Mouse (Mus musculus) heart, embryonic 15.5 days (tissue): ENCODE measurements around the gene Crat. TPM values are rescaled to one million over a fixed set of nuclear protein-coding genes. Genes with fewer than 3 reads are reported as not detected.
A peak's percentile ranks its signal among the peaks of the same experiment; 100 is the strongest.

Source experiments
- ATAC-seq: fragments of 200-750 bp; cut with Nextera tagmentation; replicated peaks from 2 replicates; pipeline ENCODE4 v1.8.0; 2017; ENCODE audit warnings: low read depth, moderate TSS enrichment; ENCODE audit not compliant: insufficient number of reproducible peaks, insufficient read depth, low FRiP score
- H3K27ac ChIP-seq: fragments of 300-500 bp; sonication (generic); 2 replicates; pipeline ENCODE4 v1.5.1; 2015; ENCODE audit warnings: mild to moderate bottlenecking, inconsistent platforms
- H3K27me3 ChIP-seq: fragments of 300-500 bp; sonication (generic); 2 replicates; pipeline ENCODE4 v1.6.1; 2015; ENCODE audit warnings: inconsistent platforms
- H3K36me3 ChIP-seq: fragments of 300-500 bp; sonication (generic); 2 replicates; pipeline ENCODE4 v1.6.1; 2015; ENCODE audit warnings: mild to moderate bottlenecking, inconsistent platforms
- H3K4me1 ChIP-seq: fragments of 300-500 bp; sonication (generic); replicated peaks from 2 replicates; pipeline ENCODE4 v1.6.1; 2015; ENCODE audit warnings: inconsistent platforms
- H3K4me2 ChIP-seq: fragments of 300-500 bp; sonication (generic); 2 replicates; pipeline ENCODE4 v1.6.1; 2015; ENCODE audit warnings: inconsistent platforms, mild to moderate bottlenecking, moderate library complexity
- H3K4me3 ChIP-seq: fragments of 300-500 bp; sonication (generic); 2 replicates; pipeline ENCODE4 v1.5.1; 2015; ENCODE audit warnings: mild to moderate bottlenecking, inconsistent platforms
- H3K9ac ChIP-seq: fragments of 300-500 bp; sonication (generic); 2 replicates; pipeline ENCODE4 v1.6.1; 2015; ENCODE audit warnings: mild to moderate bottlenecking, inconsistent platforms
- H3K9me3 ChIP-seq: fragments of 300-500 bp; sonication (generic); replicated peaks from 2 replicates; pipeline ENCODE4 v1.6.1; 2016; ENCODE audit warnings: inconsistent platforms
- WGBS: fragments of 180-500 bp; shearing (Covaris S2); methylation state at CpG from one replicate; pipeline ENCODE4 v1.1.7; 2015; ENCODE audit warnings: mixed read lengths; 5-methylcytosine and 5-hydroxymethylcytosine counted together
- polyA plus RNA-seq: library from polyadenylated mRNA; unstranded; fragments of >200 nt; fragmentation: Nextera tagmentation; extraction: Ambion mirVana; gene quantifications from 2 replicates; pipeline ENCODE4 v1.2.1, GENCODE M21; 2015

Crat gene
- polyA plus RNA-seq, 1 experiment from 2014 or later, result 109 TPM

DNA sequence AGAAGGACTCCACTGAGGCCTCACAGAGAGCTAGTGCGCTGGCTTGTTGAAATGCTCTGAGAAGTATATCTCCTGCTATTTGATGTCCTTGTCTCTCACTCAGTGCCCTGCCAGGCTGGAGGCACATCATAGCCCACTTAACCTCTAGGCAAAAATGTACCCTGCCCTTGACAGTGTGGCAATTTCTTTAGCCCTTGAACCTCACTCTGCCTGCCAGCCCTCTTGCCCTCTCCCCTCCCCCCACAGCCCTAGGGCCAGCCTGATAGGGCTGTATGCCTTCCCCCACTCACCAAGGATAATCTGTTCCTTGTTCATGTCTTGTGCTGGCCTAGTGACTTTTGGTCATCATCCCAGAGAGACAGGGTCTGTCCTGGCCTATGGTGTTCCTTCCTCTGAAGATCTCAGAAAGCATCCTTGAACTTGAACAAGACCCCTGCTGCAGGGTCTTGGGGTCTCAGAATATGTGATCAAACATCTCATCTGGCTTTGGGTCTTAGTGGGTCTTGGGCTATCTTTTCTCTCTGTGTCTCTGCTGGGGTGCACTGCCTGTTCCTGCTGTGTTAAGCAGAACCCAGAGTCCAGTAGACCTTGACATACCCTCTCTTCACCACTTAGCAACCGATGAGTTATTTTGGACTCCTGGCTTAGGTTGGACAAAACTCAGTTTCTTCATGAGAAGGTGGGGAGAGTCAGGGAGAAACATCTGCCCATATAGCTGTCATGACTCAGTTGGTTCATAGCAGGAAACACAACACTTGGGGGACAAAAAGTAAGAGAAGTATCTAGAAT is 50.1 kb downstream of the Crat start:
- ATAC-seq, result no peak
- Histone ChIP-seq H3K4me2 (peak overlapping the region; percentile 78), H3K9ac (peak overlapping the region; percentile 93), H3K36me3 (peaks cover 35% of the 10 kb centered on the region), H3K27ac (peak overlapping the region; percentile 86), H3K4me3 (peak overlapping the region; percentile 93), H3K27me3 (no peaks in the 10 kb centered on the region), H3K4me1 (peaks cover 27% of the 10 kb centered on the region), H3K9me3 (no peaks in the 10 kb centered on the region)
- WGBS, result 62% methylated on average over 2 of the region's 2 CpGs

DNA sequence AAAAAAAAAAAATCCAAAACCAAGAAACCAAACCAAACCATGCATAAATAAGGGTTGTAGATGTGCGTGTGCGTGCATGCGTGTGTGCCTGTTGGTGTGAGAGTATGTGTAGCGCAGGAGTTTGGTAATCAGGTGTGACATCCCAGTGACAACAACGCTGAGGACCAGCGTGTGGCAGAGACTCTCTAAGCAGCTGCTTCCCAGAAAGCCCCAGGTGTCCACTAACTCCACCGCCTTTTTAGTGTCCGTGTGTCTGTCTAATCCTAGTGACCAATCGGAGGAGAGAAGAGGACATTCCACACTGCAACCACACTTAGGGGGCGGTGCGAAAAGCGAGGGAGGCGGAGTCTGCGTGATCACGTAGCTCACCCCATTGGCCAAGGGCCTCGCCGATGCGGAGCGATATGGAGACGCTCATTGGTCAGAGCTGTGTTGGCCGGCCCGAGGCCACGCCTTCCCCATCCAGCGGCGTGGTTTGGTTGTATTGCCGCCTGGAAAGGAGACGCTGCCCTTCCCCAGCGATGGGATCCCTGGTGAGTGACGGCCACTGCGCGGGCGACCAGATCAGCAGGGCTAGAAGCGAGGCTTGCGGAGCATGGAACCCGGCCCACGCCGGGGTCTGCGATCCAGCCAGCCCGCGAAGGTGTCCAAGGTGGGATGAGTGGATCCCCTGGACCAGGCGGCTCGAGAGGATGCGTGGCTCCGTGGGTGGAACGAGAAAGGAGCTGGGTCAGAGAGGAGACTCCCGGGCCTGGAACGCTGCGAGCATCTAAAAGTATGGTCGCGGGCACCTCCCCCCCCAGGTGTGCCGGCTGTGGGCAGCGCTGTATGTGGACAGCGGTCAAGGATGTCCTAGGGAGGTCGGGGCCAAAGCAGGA is 51.6 kb downstream of the Crat start, which contains the start of gene Miga2:
Gene Miga2, plus strand, starts transcription at position 461 of the 878 bp plus-strand sequence.
- Histone ChIP-seq H3K9ac (peak within 1 kb of the TSS; percentile 93), H3K4me2 (peak within 1 kb of the TSS; percentile 78), H3K4me1 (peaks cover 31% of the 10 kb centered on the region), H3K9me3 (no peaks in the 10 kb centered on the region), H3K27me3 (no peaks in the 10 kb centered on the region), H3K36me3 (peaks cover 21% of the 10 kb centered on the region), H3K27ac (peak within 1 kb of the TSS; percentile 86), H3K4me3 (peak within 1 kb of the TSS; percentile 93)
- under 1% methylated on average over 54 of the region's 54 CpGs for WGBS
- ATAC-seq, result peak; percentile 99

DNA sequence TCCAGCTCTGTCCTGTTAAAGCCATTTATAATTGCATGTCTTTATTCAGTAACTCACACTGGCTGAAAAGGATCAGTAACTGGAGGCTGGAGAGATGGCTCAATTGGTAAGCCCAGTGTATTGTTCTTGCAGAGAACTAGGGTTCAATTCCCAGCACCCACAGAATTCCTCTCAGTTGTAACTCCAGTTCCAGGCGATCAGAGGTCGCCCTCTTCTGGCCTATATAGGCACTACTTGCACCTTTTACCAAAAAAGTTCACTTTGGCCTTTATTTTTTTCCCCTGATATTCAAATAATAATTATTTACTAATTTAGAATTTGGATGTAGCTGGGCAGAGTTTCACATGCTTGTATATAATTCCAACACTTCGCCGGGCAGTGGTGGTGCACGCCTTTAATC is 52.7 kb downstream of the Crat start:
- Histone ChIP-seq H3K9ac (no peak overlapping the region), H3K9me3 (no peaks in the 10 kb centered on the region)
- WGBS, result 72% methylated on average over 5 of the region's 5 CpGs

DNA sequence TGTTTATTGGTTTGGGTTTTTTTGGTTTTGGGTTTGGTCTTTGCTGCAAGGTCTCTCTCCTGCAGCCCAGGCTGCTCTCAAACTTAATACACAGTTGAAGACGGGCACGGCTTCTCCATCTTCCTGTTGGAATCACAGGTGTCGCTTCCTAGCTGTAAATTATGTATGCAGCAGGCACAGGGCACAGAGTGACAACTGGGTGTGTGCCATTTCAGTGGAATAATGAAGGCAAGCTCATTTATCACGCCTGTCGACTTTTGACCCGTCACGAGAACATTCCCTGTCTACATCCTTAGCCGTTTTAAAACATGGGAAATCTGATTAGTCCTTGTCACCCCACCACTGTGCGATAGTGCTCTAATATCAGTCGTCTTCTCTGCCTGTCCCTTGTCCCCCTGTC is 55.0 kb downstream of the Crat start:
- WGBS, result 75% methylated on average over 10 of the region's 10 CpGs

More for the DNA sequence above, 52.7 kb downstream of the Crat start:
- Histone ChIP-seq H3K4me1 (peaks cover 41% of the 10 kb centered on the region), H3K27me3 (no peaks in the 10 kb centered on the region), H3K27ac (no peak overlapping the region), H3K4me2 (no peak overlapping the region), H3K36me3 (peaks cover 9% of the 10 kb centered on the region), H3K4me3 (no peak overlapping the region)
- no peak for ATAC-seq

DNA sequence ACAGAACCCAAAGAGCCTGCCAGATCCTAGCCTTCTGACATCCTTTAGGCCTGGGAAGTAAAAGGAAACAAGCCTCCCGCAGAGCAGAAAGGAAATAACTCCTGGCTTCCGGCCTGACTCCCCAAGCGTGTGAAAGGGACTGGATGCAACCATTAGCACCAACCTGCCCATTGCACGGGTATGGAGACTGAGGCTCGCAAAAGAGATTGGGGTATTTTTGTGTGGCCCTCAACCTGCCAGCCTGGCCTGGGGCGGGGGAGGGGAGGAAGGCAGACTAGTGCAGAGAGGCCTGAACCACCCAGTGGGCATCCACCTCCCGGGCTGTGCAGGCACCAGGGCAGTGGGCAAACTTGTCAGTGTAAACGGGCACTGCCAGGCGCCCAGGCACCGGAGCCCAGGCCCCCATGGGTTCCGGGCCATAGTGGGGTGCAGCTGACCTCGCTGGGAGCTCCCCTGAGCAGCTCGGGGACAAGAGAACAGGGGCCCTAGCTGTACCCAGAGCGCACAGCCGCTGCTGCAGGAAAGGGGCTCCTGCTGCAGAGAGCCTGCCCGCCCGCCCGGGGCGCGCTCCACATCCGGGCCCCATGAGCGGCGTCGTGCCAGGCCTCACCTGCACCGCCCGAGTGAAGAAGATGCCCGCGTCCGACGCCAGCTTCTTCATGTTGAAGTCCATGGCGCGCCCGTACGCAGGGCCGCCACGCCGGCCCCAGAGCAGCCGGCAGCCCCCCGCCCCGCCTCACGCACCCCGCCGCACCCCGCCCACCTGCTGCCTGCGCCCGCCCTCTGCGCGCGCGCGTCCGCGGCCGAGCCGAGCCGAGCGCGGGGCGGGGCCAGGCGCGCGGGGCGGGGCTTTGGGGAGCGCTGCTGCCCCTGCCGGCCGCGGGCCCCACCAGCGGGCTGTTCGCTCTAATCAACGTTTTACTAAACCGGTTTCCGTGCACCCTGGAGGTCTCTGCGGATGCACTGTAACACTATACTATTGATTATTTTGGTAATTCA is 56.8 kb downstream of the Crat start, which contains the start of gene Sh3glb2:
Gene Sh3glb2, minus strand, starts transcription at position 805 of the 999 bp plus-strand sequence.
- WGBS, result 2% methylated on average over 54 of the region's 73 CpGs
- H3K9me3 ChIP-seq, result no peaks in the 10 kb centered on the region
- H3K4me2 ChIP-seq, result peak within 1 kb of the TSS; percentile 96
- peak within 1 kb of the TSS; percentile 84 for H3K9ac ChIP-seq
- H3K4me1 ChIP-seq, result peaks cover 41% of the 10 kb centered on the region
- H3K4me3 ChIP-seq, result peak within 1 kb of the TSS; percentile 89
- peak within 1 kb of the TSS; percentile 92 for H3K27ac ChIP-seq
- H3K27me3 ChIP-seq, result no peaks in the 10 kb centered on the region
- peaks cover 8% of the 10 kb centered on the region; the same call in 1 of the 2 replicates for H3K36me3 ChIP-seq
- ATAC-seq, result peak; percentile 63

More for the DNA sequence above, 55.0 kb downstream of the Crat start:
- H3K9ac ChIP-seq, result no peak overlapping the region
- H3K4me2 ChIP-seq, result no peak overlapping the region
- H3K27ac ChIP-seq, result no peak overlapping the region
- no peaks in the 10 kb centered on the region for H3K9me3 ChIP-seq
- peaks cover 47% of the 10 kb centered on the region for H3K4me1 ChIP-seq
- H3K4me3 ChIP-seq, result no peak overlapping the region
- no peaks in the 10 kb centered on the region for H3K36me3 ChIP-seq
- no peak for ATAC-seq
- H3K27me3 ChIP-seq, result no peaks in the 10 kb centered on the region

DNA sequence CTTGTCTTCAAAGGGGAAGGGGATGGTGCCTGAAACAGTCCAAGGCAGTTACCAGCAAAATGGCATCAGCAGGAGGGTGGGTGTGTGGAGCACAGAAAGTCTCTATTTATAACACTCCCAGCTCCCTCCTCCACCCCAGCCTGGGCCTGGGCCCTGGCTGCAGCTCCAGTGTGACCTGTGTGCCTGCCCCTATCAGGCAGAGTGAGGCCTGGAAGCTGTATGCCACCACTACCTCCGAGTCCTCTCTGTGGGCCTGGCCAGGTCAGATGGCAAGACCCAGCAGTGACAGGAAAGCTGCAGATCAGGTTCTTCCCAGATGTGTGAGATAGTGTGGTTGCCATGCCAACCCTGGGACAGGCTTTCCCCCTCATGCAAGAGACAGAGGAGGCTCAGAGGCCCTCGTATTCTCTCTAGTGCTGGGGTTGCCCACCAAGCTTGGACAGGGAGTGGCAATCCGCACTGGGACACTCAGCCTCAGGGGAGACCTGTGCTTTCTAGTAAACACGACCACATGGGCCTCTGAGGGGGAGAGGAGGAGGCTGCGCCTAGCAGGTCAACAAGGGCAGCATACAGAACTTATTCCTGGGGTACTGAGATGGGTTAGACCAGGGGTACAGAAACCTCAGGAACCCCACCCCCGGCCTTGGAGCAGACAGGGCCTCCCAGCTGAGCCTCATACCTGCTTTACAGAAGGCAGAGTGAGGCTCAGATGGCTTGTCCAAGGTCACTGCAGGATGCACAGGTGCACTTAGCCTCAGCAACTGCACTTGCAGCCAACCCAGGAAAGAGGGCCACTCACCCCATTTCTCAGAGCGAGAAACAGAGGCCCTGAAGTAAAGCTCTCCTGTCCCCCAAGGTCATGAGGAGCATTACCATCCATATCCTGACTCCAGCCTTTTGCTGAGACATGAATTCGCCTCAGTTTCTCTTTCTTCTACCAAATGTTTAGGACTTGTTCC is 57.8 kb downstream of the Crat start:
- 41% methylated on average over 8 of the region's 8 CpGs for WGBS
- peak overlapping the region; percentile 96 for H3K4me2 ChIP-seq
- H3K27ac ChIP-seq, result peak overlapping the region; percentile 92
- peaks cover 41% of the 10 kb centered on the region for H3K4me1 ChIP-seq
- no peaks in the 10 kb centered on the region for H3K27me3 ChIP-seq
- H3K4me3 ChIP-seq, result peak overlapping the region; percentile 89
- peak overlapping the region; percentile 84 for H3K9ac ChIP-seq
- ATAC-seq, result 0 out of 2 replicates have a peak, but pooled peaks have one; percentile 23
- H3K36me3 ChIP-seq, result peaks cover 14% of the 10 kb centered on the region; the same call in 1 of the 2 replicates
- H3K9me3 ChIP-seq, result no peaks in the 10 kb centered on the region

DNA sequence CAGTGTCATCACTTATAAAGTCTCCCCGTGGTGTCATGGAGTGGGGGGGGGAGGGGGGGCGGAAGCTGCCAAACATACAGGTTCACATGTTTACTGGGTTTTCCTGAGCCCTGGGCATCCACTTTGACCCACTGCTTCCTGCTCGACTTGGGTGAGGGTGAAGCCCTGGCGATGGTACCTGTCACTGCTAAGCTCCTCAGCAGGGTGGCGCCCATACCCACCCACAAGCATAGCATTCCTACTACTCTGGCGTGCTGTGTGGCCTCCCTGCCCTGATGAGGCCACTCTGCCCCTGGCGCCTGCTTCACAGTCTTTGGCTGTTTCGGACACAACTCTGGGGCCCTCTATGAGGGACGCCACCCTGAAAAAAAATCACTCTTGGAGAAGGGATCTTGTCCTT is 58.7 kb downstream of the Crat start:
- 49% methylated on average over 9 of the region's 9 CpGs for WGBS
- Histone ChIP-seq H3K4me1 (peaks cover 41% of the 10 kb centered on the region), H3K9me3 (no peaks in the 10 kb centered on the region), H3K4me3 (peak overlapping the region; percentile 89; the same call in 1 of the 2 replicates), H3K9ac (peak overlapping the region; percentile 84), H3K36me3 (peaks cover 19% of the 10 kb centered on the region; the same call in 1 of the 2 replicates), H3K27ac (peak overlapping the region; percentile 92), H3K4me2 (peak overlapping the region; percentile 96), H3K27me3 (no peaks in the 10 kb centered on the region)
- no peak for ATAC-seq

DNA sequence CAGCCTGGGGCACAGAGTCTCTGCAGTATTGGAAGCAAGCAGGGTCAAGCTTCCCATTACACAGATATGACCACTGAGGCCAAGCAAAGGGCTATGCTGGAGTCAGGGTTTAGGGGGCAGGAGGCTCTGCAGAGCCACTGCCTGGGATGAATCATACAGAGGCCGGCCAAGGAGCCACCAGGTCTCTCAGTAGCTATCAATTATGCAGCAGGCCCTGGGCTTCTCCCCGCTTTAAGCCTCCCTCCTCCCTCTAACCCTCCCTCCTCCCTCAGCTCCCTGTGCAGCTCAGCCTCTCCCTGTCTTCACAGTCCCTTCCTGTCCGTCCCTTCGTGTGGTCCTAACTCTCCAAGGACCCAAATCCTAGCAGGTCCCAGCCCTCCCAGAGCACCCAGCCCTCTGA is 59.3 kb downstream of the Crat start:
- H3K36me3 ChIP-seq, result peaks cover 19% of the 10 kb centered on the region; the same call in 1 of the 2 replicates
- no peak overlapping the region for H3K4me3 ChIP-seq
- H3K4me2 ChIP-seq, result 0 out of 2 replicates have a peak overlapping the region, but pooled peaks have one; percentile 9
- peaks cover 41% of the 10 kb centered on the region for H3K4me1 ChIP-seq
- 41% methylated on average over 4 of the region's 4 CpGs for WGBS
- no peak for ATAC-seq
- H3K27ac ChIP-seq, result peak overlapping the region; percentile 92
- H3K9me3 ChIP-seq, result no peaks in the 10 kb centered on the region
- H3K27me3 ChIP-seq, result no peaks in the 10 kb centered on the region
- H3K9ac ChIP-seq, result 0 out of 2 replicates have a peak overlapping the region, but pooled peaks have one; percentile 23

DNA sequence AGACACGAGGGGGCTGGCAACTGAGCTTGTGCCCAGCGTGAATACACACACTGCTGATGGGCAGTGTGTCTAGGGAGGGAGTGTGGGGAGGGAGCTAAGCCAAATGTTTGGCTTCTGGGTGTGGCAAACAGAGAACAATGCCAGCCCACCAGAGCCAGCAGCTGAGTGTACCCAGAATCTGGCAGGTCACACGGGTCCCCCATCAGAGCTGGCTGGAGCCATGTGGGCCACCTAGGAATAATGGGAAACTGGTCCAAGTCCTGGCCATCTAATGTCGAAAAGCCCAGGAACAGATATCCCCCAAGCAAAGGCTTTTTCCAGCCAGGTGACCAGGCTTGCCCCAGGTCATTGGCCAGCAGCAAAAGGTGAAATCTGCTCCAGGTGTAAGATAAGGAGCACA is 59.8 kb downstream of the Crat start:
- H3K4me3 ChIP-seq, result no peak overlapping the region
- no peaks in the 10 kb centered on the region for H3K27me3 ChIP-seq
- 50% methylated on average over 4 of the region's 4 CpGs for WGBS
- H3K4me1 ChIP-seq, result peaks cover 41% of the 10 kb centered on the region
- peaks cover 19% of the 10 kb centered on the region; the same call in 1 of the 2 replicates for H3K36me3 ChIP-seq
- ATAC-seq, result no peak
- H3K4me2 ChIP-seq, result no peak overlapping the region
- H3K9ac ChIP-seq, result 0 out of 2 replicates have a peak overlapping the region, but pooled peaks have one; percentile 23
- H3K9me3 ChIP-seq, result no peaks in the 10 kb centered on the region
- H3K27ac ChIP-seq, result no peak overlapping the region
